Mouse (Mus musculus) urinary bladder, adult 2 months (tissue): Measurements from ENCODE around the gene Gm11937. TPM values are rescaled to one million over a fixed set of nuclear protein-coding genes. Genes with fewer than 3 reads are reported as not detected.

Source experiments
- DNase-seq: peaks from one replicate; pipeline ENCODE4 v3.0.0; 2022; ENCODE audit warnings: low spot score
- polyA plus RNA-seq: library from polyadenylated mRNA; depleted of rRNA; stranded (reverse); fragments of >200 nt; gene quantifications from 2 replicates; pipeline ENCODE4 v1.2.3, GENCODE M21; 2012; rRNA removed

Gene Gm11937
- polyA plus RNA-seq, 1 experiment, result not detected

DNA sequence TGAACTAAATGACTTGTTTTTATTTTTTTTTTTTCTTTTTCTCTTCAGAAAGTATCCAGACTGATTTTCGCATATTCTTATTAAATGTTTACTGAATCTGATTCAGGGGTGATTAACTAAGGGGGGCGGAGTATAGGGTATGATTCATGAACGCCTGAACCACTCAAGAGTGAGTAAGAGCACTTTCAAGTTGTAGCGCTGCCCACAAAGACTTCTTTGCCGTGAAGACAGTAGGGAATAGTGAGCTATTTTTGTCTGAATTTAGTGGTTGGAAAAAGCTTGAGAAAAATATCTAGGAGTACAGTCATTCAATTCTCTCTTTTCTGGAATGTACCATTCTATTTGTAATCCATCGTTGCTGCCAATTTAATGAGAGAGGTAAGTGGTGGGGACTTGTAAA lies 28.4 kb downstream of the Gm11937 start:
- DNase-seq, result no peak

DNA sequence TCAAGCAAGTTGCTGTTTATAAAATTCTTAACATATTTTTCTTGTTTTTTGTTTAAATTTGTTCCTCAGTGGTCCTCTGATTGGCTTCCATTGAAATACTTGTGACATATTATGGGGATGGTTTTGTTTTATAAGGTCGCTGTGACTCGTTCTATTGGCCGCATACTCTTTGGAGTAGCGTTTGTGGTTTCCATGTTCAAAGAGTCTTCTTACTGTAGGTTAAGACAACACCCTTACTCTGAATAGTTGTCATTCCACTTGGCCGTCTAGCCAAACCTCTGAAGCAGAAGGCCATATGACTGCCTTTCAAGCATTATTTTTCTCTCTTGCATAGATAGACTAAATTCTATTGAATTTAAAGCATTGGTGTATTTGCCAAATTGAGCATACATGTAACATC lies 28.9 kb downstream of the Gm11937 start:
- DNase-seq, result no peak

DNA sequence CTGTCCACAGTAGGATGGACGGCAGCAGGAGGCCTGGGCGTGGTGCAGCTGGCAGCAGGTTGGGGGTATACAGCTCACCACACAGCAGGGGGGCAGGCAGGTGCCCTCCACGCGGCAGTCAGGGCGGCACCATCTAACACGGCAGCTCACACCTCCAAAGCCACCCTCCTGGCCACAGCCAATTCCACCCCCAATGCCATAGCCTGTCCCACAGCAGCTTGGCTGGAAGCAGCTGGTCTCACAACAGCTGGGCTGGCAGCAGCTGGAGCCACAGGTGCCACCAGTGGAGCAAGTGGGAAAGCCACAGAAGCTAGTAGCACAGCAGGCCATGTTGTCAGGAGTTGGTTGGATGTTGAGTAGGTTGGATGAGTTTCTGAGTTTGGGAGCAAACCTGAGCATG lies 29.4 kb downstream of the Gm11937 start, which contains the start of gene Krtap1-5:
Krtap1-5 (minus strand) TSS at position 381 of the 400 bp plus-strand sequence.
- no peak for DNase-seq

DNA sequence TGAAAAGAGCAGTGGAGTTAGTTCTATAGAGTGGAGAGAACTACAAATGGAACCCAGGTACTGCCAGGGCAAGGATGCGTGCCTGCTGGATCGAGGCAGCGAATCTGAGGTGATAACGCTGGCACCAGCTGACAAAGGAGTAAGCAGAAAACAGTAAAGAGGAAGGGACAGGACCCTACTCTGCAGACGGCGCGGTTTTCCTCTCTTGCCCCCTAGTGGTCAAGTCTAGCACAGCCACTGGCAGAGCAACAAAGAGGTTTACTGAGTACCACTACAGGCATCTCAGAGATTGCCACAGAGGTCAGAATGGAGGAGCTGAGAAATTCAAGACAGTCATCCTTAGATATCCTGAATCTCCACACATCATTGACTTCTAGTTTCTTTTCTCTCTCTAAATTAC lies 35.9 kb downstream of the Gm11937 start:
- DNase-seq, result peak; percentile 54

DNA sequence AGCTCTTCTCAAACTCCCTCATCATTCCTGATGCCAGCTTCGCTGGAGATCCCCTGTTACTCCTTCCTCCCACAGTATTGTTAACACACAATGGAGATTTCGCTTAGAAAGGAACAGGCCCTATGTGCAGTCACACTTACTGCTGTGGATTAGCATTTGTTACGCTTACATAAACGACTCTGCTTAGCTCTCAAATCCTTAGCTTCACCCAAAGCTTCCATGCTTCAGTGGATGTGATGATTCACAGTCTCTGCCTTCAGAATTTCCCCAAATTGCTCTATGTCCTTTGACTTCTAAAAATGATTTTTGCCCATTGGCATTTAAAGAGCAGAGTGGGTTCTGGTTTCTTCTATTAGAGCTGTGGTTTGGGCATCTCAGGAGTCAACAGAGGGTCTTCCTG lies 36.8 kb downstream of the Gm11937 start:
- DNase-seq, result no peak

DNA sequence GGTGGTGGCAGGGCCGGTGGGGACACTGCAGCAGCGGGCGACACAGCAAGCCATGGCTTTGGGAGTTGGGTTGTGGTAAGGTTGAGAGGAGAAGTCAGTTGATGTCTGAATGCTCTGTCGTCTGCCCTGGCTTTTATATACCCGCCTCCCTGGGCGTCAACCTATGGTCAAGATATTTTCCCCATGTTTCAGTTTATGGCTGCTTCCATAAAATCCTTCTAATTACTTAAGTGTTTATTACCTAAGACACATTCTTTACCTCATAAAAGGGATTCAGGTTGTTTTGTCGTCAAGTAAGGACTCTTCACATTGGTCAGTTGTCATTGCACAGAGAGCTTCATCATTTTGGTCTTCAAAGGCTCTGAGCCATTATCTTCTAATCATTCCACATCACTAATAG lies 43.5 kb downstream of the Gm11937 start, which contains the start of gene Krtap3-1:
Krtap3-1 (minus strand) TSS at position 101 of the 400 bp plus-strand sequence.
- DNase-seq, result no peak

DNA sequence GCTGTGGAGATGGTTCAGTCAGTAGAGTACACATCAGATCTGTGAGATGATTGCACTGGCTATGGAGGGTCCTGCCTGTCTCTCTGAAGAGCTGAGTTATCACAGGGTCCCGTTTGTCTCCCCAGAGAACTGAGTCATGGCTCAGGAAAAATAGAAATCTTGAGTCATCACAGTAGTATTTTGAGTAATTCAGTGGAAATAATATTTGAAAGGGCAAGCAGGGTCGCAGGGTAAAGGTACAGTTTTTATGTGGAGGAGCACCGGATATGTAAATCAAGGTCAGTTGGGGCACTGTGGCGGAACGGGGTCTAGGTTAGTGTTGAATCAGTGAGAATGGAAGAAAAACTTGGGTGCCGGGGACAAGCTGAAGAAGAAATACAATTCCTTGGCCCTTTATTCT lies 47.4 kb downstream of the Gm11937 start:
- DNase-seq, result no peak

Other genes with a start within 250 kb of the Gm11937 start
- gene Krt28, start 235.3 kb downstream of the Gm11937 start, polyA plus RNA-seq, result not detected in 2 replicates
- 9.1 and 11.0 TPM in 2 replicates for gene Krt10, start 220.8 kb downstream of the Gm11937 start, polyA plus RNA-seq
- 0.15 and 0.18 TPM in 2 replicates for gene Krt12, start 187.9 kb downstream of the Gm11937 start, polyA plus RNA-seq
- gene Krt20, start 172.0 kb downstream of the Gm11937 start, polyA plus RNA-seq, result 48.8 and 63.6 TPM in 2 replicates
- gene Krt23, start 117.1 kb downstream of the Gm11937 start, polyA plus RNA-seq, result 3.4 and 4.2 TPM in 2 replicates
- not detected in 2 replicates for gene Krt39, start 88.9 kb downstream of the Gm11937 start, polyA plus RNA-seq
- not detected in 2 replicates for gene Krt40, start 67.0 kb downstream of the Gm11937 start, polyA plus RNA-seq
- not detected in 2 replicates for gene Krtap3-3, start 59.3 kb downstream of the Gm11937 start, polyA plus RNA-seq
- not detected in 2 replicates for gene Krtap3-2, start 53.3 kb downstream of the Gm11937 start, polyA plus RNA-seq
- gene Gm11939, start 50.7 kb downstream of the Gm11937 start, polyA plus RNA-seq, result not detected in 2 replicates
- gene Krtap3-1, start 43.6 kb downstream of the Gm11937 start, polyA plus RNA-seq, result not detected in 2 replicates
- gene Krtap1-5, start 29.2 kb downstream of the Gm11937 start, polyA plus RNA-seq, result 0.22 TPM in 1 of 2 replicates, not detected in the other
- gene Krtap1-4, start 26.5 kb downstream of the Gm11937 start, polyA plus RNA-seq, result not detected in 2 replicates
- not detected in 2 replicates for gene Krtap1-3, start 18.9 kb downstream of the Gm11937 start, polyA plus RNA-seq
- gene Krtap9-3, start 12.1 kb downstream of the Gm11937 start, polyA plus RNA-seq, result not detected in 2 replicates
- gene Gm11938, start 6.9 kb downstream of the Gm11937 start, polyA plus RNA-seq, result not detected in 2 replicates
- gene Krtap2-4, start 4.7 kb upstream of the Gm11937 start, polyA plus RNA-seq, result not detected in 2 replicates
- gene Gm11562, start 10.2 kb upstream of the Gm11937 start, polyA plus RNA-seq, result 0.18 TPM in 1 of 2 replicates, not detected in the other
- not detected in 2 replicates for gene Krtap4-1, start 18.0 kb upstream of the Gm11937 start, polyA plus RNA-seq
- not detected in 2 replicates for gene Krtap4-2, start 24.9 kb upstream of the Gm11937 start, polyA plus RNA-seq
- not detected in 2 replicates for gene Krtap4-7, start 33.9 kb upstream of the Gm11937 start, polyA plus RNA-seq
- gene Gm11555, start 40.0 kb upstream of the Gm11937 start, polyA plus RNA-seq, result not detected in 2 replicates
- not detected in 2 replicates for gene Gm11563, start 48.8 kb upstream of the Gm11937 start, polyA plus RNA-seq
- not detected in 2 replicates for gene Krtap4-6, start 55.8 kb upstream of the Gm11937 start, polyA plus RNA-seq
- gene Gm14190, start 80.6 kb upstream of the Gm11937 start, polyA plus RNA-seq, result not detected in 2 replicates
- gene Gm14180, start 124.1 kb upstream of the Gm11937 start, polyA plus RNA-seq, result not detected in 2 replicates
- not detected in 2 replicates for gene Gm11595, start 162.7 kb upstream of the Gm11937 start, polyA plus RNA-seq
- gene Krtap4-8, start 170.5 kb upstream of the Gm11937 start, polyA plus RNA-seq, result not detected in 2 replicates
- gene Krtap4-9, start 175.0 kb upstream of the Gm11937 start, polyA plus RNA-seq, result not detected in 2 replicates
- 0.06 TPM in 1 of 2 replicates, not detected in the other for gene Gm11596, start 183.3 kb upstream of the Gm11937 start, polyA plus RNA-seq
- 0.08 TPM in 1 of 2 replicates, not detected in the other for gene Gm11569, start 188.7 kb upstream of the Gm11937 start, polyA plus RNA-seq
- gene Gm11554, start 194.3 kb upstream of the Gm11937 start, polyA plus RNA-seq, result not detected in 2 replicates
- gene Krtap4-13, start 199.7 kb upstream of the Gm11937 start, polyA plus RNA-seq, result 0.18 and 0.24 TPM in 2 replicates
- not detected in 2 replicates for gene Gm11564, start 205.5 kb upstream of the Gm11937 start, polyA plus RNA-seq
- gene 2300003K06Rik, start 227.9 kb upstream of the Gm11937 start, polyA plus RNA-seq, result not detected in 2 replicates
- gene Krtap4-16, start 241.4 kb upstream of the Gm11937 start, polyA plus RNA-seq, result 0.07 and 0.08 TPM in 2 replicates
- not detected in 2 replicates for gene Gm11568, start 247.7 kb upstream of the Gm11937 start, polyA plus RNA-seq